Mouse (Mus musculus): Measurements from ENCODE around the gene Ern1.

The Ern1 gene

GRCm38 (mm10) chr11:106389611-106390010 lies 98.0 kb downstream of the Ern1 start:
- DNase-seq (ENCODE audit: low read depth, low spot score): no peak

GRCm38 (mm10) chr11:106387791-106388216 lies 99.8 kb downstream of the Ern1 start, which contains the start of gene Icam2:
Gene Icam2 (minus strand): TSS chr11:106388075.
- DNase-seq (ENCODE audit: low read depth, low spot score): no peak

- DNase-seq (ENCODE audit: low read depth, low spot score): no peak
Observed at GRCm38 (mm10) chr11:106387020-106387419, 100.6 kb downstream of the Ern1 start.

- DNase-seq (ENCODE audit: low read depth, low spot score): no peak
Observed at GRCm38 (mm10) chr11:106386409-106386808, 101.2 kb downstream of the Ern1 start.

GRCm38 (mm10) chr11:106383051-106383790 lies 104.4 kb downstream of the Ern1 start:
- DNase-seq (ENCODE audit: low read depth, low spot score): no peak

DNA sequence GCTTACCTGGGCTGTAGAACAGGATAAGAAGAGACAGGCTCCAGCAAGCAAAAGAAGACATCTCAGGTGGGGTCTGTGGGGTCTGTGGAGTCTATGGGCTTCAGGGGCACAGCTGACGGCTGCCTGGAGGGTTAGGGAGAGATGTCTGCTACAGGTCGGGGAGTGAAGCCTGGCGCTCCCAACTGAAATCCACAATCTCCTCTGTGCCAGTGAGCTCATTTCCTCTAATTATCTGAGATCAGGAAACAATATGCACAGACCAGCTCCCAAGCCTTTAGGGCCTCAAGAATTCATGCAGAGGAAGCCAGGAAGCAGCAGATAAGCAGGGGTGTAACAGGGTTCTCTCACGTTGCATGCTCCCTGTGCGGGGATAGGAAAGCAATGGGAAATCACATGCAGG lies 105.2 kb downstream of the Ern1 start:
- DNase-seq (ENCODE audit: low read depth, low spot score): no peak

DNA sequence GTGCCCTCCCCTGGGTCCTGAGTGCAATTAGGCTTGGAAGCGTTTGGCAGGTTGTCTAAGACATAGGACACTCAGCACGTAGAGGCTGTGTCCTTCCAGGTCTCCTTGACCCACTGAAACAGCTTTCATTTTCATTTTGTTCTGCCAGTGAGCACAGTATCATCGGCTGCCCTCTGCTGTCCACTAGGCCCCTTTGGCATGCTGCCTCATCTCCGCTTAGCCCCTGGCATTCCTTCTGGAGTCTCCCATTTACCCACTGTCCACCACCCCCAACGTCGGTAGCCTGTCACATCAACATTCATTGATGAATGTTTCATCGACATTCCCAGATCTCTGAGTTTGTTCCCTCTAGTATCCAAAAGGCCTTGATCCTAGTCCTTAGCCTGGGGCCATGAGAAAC lies 105.8 kb downstream of the Ern1 start:
- DNase-seq (ENCODE audit: low read depth, low spot score): no peak

- no peak for DNase-seq (ENCODE audit: low read depth, low spot score)
Observed at GRCm38 (mm10) chr11:106381011-106381410, 106.6 kb downstream of the Ern1 start.

GRCm38 (mm10) chr11:106374979-106375378 lies 112.7 kb downstream of the Ern1 start:
- no peak for DNase-seq (ENCODE audit: low read depth, low spot score)

GRCm38 (mm10) chr11:106374559-106374958 lies 113.1 kb downstream of the Ern1 start:
- DNase-seq (ENCODE audit: low read depth, low spot score): no peak

DNA sequence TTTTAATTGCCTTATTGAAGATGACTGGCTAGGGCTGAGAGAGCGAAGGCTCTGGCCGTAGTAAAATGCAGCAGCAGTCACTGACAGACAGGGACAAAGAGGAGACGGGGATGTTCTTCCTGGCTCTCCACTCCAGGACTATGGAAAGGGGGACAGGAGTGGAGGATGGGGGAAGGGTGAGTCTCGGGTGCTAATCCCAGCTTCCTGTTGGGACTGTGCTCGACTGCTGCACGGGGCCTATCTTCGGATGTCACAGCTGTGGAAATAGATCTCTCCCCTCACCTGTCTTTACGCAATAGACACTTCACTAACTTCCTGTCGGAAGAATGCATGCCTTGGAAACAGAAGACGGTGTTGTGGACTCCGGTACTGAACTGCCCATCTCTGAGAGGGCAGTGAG lies 113.7 kb downstream of the Ern1 start:
- DNase-seq (ENCODE audit: low read depth, low spot score): no peak

GRCm38 (mm10) chr11:106366316-106366715 lies 121.3 kb downstream of the Ern1 start:
- DNase-seq (ENCODE audit: low read depth, low spot score): peak; percentile 82

DNA sequence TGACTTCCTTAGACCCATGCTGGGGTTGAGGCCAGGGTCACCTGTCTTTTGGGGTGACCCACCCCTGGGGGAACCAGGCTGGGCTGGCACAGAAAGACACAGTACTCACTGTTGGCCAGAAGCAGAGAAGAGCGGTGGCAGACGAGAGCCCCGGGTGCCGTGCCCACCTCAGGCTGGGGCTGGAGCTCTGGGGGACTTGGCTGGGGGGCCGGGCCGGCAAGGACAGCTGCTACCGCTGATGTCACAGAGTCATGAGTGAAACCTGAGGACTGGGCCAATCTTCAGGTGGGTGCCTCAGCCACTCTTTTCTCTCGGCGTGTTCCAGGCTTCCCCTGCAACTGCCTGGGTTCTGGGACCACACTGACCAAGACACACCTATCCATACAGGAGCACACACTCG lies 122.3 kb downstream of the Ern1 start, which contains the start of gene Prr29:
Gene Prr29, plus strand, starts transcription at position 107 of the 400 bp plus-strand sequence.
- DNase-seq (ENCODE audit: low read depth, low spot score): no peak

DNA sequence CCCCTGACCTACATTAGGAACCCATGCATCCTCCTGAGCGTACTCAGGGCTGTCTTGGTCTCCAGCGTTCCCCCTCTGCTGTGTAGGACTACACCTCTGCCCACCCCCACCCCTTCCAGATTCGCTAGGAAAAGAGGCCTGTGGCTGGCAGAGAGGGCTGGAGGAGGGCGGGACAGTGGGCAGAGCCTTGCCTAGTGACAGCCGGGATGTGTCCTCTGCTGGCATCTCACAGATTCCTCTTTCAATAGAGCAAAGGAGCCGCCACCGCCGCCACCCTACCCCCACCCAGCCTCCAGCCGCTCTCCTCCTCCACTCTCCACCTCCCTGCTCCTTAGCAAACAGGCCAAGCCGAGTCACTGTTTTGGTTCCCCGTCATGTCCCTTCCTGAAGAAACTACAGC lies 122.9 kb downstream of the Ern1 start:
- no peak for DNase-seq (ENCODE audit: low read depth, low spot score)

- peak; percentile 27 for DNase-seq (ENCODE audit: low read depth, low spot score)
Observed at GRCm38 (mm10) chr11:106359350-106359749, 128.3 kb downstream of the Ern1 start.

DNA sequence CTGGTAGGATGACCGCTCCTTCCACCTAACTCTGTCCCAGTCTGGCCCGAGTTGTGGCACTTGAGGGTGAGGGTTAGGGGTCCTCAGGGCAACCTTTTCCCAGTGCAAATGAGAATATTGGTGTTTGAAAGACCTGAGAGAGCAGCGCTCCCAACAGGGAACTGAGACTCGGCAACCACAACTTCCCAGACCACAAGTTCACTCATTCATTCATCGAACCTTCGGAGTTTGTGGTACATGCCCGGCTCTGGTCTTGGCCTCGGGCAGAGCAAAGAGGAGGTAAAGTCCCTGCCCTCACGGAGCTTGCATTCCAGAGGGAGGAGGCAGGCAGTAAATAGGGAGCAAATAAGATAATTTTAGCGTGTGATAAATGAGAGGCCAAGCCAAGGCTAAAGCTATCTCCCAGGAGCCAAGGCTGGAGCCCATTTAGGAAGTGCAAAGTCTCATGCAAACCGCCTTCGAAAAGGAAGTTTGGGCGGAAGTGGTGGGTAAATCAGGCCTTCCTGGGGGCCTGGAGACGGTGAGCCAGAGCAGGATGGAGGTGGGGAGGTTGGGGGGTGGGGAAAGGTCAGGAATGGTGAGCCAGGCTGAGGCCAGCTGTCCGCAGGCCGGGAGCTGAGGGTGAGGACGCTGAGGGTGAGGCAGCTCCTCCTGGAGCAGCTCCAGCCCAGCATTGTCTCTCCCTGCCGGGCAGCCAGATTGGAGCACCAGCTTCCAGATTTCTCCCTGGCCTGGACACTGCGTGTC lies 132.1 kb downstream of the Ern1 start:
- DNase-seq (ENCODE audit: low read depth, low spot score): no peak

DNA sequence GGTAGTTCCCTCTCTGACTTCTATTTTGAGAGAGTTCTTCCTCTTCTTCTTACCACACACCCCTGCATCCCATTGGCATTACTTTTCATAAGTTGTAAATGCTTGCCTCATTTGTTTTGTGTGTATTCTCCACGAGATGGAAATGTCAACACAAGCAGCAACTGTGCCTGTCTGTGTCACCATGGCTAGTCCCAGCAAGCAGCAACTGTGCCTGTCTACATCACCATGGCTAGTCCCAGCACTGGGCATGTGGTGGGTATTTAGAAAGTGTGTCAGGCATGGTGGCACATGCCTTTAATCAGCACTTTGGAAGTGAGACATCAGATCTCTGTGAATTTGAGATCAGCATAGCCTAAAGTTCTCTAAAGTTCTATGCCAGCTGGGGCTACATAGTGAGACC lies 133.5 kb downstream of the Ern1 start:
- DNase-seq (ENCODE audit: low read depth, low spot score): no peak

GRCm38 (mm10) chr11:106353188-106353587 lies 134.5 kb downstream of the Ern1 start, which contains the start of gene Scn4a:
Gene Scn4a (minus strand): TSS chr11:106353288.
- DNase-seq (ENCODE audit: low read depth, low spot score): no peak

DNA sequence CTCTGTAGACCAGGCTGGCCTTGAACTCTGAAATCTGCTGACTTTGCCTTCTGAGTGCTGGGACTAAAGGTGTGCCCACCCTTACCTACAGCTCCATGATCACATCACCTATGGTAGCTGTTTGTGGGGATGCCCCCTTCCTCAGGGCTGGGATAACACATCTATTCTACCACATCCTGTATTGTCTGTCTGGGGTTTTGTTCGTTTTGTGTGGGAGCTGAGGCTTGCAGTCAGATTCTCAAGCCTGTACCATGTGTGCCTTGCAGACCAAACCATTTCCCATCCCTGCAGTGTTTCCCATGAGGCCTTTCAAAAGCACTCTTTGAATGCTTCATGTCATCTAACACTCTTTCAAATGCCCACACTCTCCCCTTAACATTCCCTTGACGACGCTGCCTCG lies 135.7 kb downstream of the Ern1 start:
- DNase-seq (ENCODE audit: low read depth, low spot score): no peak

DNA sequence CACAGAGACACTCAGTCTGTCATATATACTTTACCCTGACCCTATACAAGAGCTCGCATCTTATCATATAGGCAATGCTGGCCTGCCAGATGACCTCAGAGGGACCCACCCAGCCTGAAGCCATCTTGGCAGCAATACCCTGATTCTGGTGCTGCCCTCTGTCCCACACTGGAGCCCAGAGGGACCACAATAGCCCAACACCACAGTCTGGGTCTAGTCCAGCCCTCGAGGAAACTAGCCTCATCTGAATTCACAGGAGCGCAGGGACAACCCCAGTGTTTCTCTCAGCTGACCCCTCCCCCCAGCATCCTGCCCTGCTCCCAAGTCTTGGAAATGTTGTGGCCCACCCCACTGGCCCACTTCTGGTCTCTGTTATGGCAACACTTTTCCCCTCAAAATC lies 136.4 kb downstream of the Ern1 start:
- no peak for DNase-seq (ENCODE audit: low read depth, low spot score)

DNA sequence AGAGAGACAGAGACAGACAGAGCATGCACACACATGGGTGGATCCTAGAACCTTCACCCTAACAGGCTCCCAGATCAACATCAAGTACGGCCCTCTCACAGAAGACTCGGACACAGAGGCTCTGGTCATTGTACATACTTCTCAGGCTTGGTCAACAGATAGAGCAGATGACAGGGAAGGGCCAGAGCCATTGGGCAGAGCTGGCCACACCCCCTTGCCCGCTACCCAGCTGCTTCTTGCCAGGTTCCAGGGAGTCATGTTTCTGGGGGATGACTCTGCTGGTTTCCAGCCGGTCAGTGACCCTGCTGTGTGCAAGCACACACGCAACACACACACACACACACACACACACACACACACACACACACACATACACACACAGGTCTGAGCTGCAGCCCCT lies 136.8 kb downstream of the Ern1 start:
- no peak for DNase-seq (ENCODE audit: low read depth, low spot score)

DNA sequence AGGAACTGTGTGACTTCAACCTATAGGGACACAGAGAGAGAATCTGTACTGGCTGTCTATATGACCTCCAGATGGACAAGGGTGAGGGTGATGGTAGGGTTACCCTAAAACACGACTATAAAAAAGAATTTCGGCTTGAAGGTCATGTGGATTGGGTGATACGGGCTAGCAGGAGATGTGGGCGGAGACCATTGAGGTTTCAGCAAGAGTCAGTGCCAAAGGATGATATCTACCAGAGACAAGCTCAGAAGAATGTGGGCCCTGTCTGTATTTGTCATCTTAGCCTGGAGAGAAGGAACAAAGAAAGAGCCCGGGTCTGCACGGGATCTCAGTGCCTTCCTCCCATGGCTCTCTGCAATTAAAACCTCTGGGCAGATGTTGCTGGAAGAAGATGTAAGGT lies 137.9 kb downstream of the Ern1 start:
- DNase-seq (ENCODE audit: low read depth, low spot score): no peak

GRCm38 (mm10) chr11:106344910-106345309 lies 142.7 kb downstream of the Ern1 start:
- DNase-seq (ENCODE audit: low read depth, low spot score): peak; percentile 59
